Mouse (Mus musculus) bone marrow, adult 2 months (tissue): Measurements from ENCODE around the gene Spock2.

Experiments used
- CTCF ChIP-seq: fragments of 200-500 bp; IDR thresholded peaks from 2 replicates; pipeline ENCODE4 v1.5.1; 2011; ENCODE audit warnings: low read length, control low read depth; ENCODE audit not compliant: control insufficient read depth, insufficient read depth
- POLR2A ChIP-seq: fragments of 200-500 bp; IDR thresholded peaks from 2 replicates; pipeline ENCODE4 v1.6.1; 2011; ENCODE audit warnings: low read depth, mild to moderate bottlenecking, control low read depth, low read length, borderline replicate concordance; ENCODE audit not compliant: control insufficient read depth

DNA sequence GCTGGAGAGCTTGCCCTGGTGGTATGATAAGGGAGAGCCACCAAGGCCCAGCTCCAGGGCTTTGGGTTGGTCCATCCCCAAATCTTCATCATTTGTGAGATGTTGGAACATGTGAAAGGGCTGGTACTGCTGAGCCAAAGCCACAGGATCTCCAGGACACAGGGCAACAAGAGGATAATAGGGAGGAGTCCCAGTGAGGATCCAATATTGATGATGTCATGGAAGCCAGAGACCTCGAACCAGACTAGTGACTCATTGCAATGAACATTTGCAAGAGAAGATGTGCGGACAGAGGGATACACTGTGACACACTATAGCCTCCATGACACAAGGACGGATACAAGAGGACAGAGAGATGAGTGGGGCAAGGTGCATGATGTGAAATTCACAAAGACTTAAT, 52.1 kb downstream of the Spock2 start:
- TF ChIP-seq CTCF: no peak
- no peak for TF ChIP-seq POLR2A
